Mouse (Mus musculus) erythroblast, embryonic 14.5 days (primary cell): ENCODE results near the gene Jrkl.

Experiments used
- GATA1 ChIP-seq: IDR thresholded peaks from 2 replicates; pipeline ENCODE4 v1.6.1; 2012; ENCODE audit warnings: low read length, inconsistent platforms, mixed read lengths
- TAL1 ChIP-seq: IDR thresholded peaks from 3 replicates; pipeline ENCODE4 v1.6.1; 2012; ENCODE audit warnings: low read length, inconsistent platforms, mixed read lengths

DNA sequence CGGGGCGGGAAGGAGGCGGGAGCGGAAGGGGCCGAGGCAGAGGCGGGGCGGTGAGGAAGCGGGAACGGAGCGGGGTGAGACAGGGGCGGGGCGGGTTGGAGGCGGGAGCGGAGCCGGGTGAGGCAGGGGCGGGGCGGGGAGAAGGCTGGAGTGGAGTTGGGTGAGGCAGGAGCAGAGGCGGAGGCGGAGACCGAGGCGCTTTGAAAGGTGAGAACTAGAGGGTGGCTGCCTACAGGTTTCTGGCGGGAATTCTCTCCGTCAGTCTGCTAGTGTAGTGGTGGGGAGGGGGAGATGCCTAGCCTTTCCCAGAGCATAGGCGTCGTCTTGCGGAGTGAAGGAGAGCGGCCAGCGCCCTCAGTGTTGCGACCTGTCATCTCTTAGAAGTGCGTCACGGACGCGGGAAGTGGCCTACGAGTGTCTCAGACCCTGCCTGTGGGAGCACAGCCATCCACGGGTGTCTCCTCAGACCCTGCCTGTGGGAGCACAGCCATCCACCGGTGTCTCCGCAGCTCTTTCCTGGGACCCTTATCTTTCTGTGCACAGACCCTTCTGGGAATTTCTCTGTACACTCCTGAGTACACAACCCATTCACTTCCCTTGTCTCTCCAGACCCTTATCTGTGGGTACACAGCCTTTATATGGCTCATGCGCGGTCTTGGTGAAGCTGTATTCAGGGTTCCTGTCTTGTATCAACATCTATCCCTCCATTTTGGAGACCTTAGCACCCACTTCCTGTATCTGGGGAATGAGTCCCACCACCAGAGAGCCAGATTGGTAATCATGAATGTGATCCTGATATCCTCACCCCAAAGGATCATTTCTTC is 1.4 kb upstream of the Jrkl start, which contains the start of gene Ccdc82:
- TF ChIP-seq TAL1 = no peak
- TF ChIP-seq GATA1 = peak; percentile 21; the same call in 1 of the 2 replicates
